Mouse (Mus musculus): Measurements from ENCODE around the gene Nufip1.

Gene Nufip1

DNA sequence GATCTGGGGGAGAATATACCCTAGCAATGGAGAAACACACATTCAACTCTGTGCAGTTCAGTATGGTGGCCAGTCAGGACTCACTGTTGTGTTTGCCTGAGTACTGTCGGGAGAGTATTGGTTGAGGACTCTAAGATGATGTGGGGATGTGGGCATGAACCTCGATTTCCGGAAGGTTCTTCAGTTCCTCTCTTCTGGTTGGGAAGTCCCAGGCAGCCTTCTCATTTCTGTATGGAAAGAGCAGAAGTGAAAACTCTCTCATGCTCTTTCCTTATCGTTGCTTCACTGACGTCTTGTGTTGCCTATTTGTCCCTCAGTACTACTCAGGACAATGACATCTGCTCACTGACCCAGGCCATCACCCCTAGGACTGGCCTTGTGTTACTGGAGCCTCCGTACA is 68.7 kb downstream of the Nufip1 start:
- no peak for DNase-seq (ENCODE audit: low spot score)

DNA sequence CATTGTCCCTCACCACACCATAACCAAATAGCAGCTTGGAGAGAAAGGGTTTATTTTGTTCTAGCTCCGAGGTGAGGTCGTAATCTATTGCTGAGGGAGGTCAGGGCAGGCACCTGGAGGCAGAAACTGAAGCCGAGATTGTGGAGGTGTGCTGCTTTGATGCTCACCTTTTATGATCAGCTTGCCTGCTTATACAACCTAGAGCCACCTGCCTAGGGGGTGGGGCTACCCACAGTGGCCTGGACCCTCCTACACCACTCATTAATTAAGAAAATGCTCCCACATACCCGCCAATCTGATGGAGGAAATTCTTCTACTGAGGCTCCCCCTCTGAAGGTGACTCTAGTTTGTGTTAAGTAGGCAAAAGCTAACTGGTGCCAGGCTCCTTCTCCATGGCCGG is 74.7 kb downstream of the Nufip1 start:
- no peak for DNase-seq (ENCODE audit: low spot score)

DNA sequence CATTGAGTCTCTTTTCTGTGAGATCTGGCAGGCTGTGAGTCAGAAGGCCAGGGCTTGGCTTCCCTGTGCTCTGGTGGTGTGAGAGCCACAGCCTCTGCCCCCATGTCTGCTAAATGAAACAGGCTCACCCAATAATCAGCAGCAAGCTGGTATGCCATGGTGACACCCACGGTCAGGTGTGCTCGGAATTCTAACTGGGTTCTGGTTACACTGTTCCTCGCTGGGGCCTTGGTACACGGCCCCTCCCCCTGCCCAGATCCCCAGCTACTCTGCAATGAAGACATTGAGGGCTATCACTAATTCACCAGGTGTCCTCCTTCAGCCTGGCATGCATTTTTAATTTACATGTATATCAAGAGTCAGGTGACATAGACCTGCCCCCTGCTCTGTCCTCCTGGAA is 75.6 kb downstream of the Nufip1 start:
- no peak for DNase-seq (ENCODE audit: low spot score)
